Mouse (Mus musculus) brain, embryonic 14.5 days (tissue): ENCODE results near the gene Col11a2.

Source experiments
- CTCF ChIP-seq: fragments of 200-500 bp; IDR thresholded peaks from 2 replicates; pipeline ENCODE4 v1.5.1; 2012; ENCODE audit warnings: inconsistent platforms, mild to moderate bottlenecking, moderate library complexity, borderline replicate concordance; ENCODE audit not compliant: insufficient read depth, insufficient read length; ENCODE audit errors: extremely low read depth
- POLR2A ChIP-seq: fragments of 200-500 bp; IDR thresholded peaks from 2 replicates; pipeline ENCODE4 v1.6.1; 2012; ENCODE audit warnings: mild to moderate bottlenecking, inconsistent platforms, borderline replicate concordance; ENCODE audit not compliant: poor library complexity, insufficient read depth, insufficient read length, severe bottlenecking; ENCODE audit errors: extremely low read depth

DNA sequence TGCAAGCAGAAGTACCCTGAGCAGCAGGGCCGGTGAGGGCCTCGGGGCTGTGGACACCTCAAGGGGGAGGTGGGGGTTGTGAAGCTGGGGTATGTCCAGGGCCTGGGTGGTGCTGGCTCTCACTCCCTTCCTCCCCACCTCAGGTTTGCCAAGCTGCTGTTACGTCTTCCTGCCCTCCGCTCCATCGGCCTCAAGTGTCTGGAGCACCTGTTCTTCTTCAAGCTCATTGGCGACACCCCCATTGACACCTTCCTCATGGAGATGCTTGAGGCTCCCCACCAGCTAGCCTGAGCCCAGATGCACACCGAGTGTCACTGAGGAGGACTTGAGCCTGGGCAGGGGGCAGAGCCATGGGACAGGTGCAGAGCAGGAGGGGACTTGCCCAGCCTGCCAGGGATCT, 2.0 kb upstream of the Col11a2 start:
- TF ChIP-seq CTCF: no peak
- TF ChIP-seq POLR2A: no peak
